9 mouse cellular contexts compared by ENCODE assay signal in the genomic region with DNA sequence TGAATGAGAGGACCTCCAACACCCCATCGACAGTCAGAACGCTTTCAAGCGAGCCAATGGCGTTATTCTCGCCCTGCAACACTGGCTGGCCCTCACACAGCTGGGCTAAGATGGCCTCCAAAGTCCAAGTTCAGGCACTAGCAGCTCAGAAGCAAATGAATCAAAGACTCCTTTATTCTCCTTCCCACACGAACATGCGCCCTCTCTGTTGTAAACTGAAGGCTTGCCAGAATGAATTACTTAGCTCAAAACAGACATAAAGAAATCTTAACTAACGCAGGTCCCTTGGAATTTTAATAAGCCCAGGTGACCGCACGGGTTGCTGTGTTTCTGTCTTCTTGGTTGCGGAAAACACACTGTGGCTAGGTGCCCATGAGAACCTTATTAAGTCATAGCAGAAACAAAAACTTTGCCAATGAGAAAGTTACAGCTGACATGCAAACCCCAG. TPM values are rescaled to one million over a fixed set of nuclear protein-coding genes. Genes with fewer than 3 reads are reported as not detected.
DNase-seq lines count a peak whose midpoint lies in the region; ATAC-seq and TF ChIP-seq lines count a peak whose summit lies in the region.
"Had no signal": no experiment of that assay in that cellular context is flagged by ENCODE, and none has a peak within 500 bp of the region (broad histone marks: within the 10 kb centered on the region; RNA-seq: fewer than 3 reads in every experiment).

No protein-coding gene starts in this region.

- no peak for DNase-seq in heart, adult 2 months
- no peak for DNase-seq in heart, adult 8-10 months (ENCODE audit: low spot score)
- peak; percentile 41 for DNase-seq in right cerebral cortex, adult 18-20 months
- no peak for DNase-seq in right cerebral cortex, postnatal 25 days
- DNase-seq in kidney, adult 9 months: no peak
- no peak for DNase-seq in testis, postnatal 14 days (ENCODE audit: low spot score)
- DNase-seq: kidney, postnatal 36 days had no signal

- intact Hi-C loops in heart, adult 2 months (cut with DNase I): loop anchor here (5.0 kb wide), 1 partner anchor 53 kb away; no protein-coding TSS in a partner anchor

- no peak for TF ChIP-seq CTCF in heart, adult 2 months (IDR thresholded peaks at IDR 0.05)
- TF ChIP-seq CTCF in intestine, postnatal 0 days (IDR thresholded peaks at IDR 0.05; ENCODE audit: low read depth): no peak

- ATAC-seq in intestine, postnatal 0 days: no peak
- no peak for ATAC-seq in stomach, embryonic 15.5 days (ENCODE audit: insufficient read depth, low FRiP score, low read depth)

- no peak overlapping the region for H3K9ac ChIP-seq in heart, adult 2 months (ENCODE audit: low read depth, low read length)
- no peak overlapping the region for H3K9ac ChIP-seq in intestine, postnatal 0 days (ENCODE audit: low read depth, low read length)
- H3K9ac ChIP-seq in stomach, embryonic 15.5 days: no peak overlapping the region

- peaks cover 23% of the 10 kb centered on the region for H3K36me3 ChIP-seq in heart, adult 2 months (ENCODE audit: control insufficient read depth, insufficient read depth, low read length)
- H3K36me3 ChIP-seq in intestine, postnatal 0 days (ENCODE audit: control insufficient read depth, insufficient read depth): no peaks in the 10 kb centered on the region; the same call in 1 of the 2 replicates
- no peaks in the 10 kb centered on the region for H3K36me3 ChIP-seq in stomach, embryonic 15.5 days

- no peak for TF ChIP-seq POLR2A in heart, adult 2 months (IDR thresholded peaks at IDR 0.05; ENCODE audit: insufficient read depth, low read depth, low read length)

- WGBS in heart, adult 2 months: 57% methylated on average over 11 of the region's 11 CpGs
- WGBS in intestine, postnatal 0 days: 37% methylated on average over 11 of the region's 11 CpGs
- 67% methylated on average over 11 of the region's 11 CpGs for WGBS in stomach, embryonic 15.5 days

- H3K9me3 ChIP-seq in intestine, postnatal 0 days (ENCODE audit: control insufficient read depth): no peaks in the 10 kb centered on the region
- H3K9me3 ChIP-seq in stomach, embryonic 15.5 days: no peaks in the 10 kb centered on the region

- peaks cover 12% of the 10 kb centered on the region for H3K79me2 ChIP-seq in heart, adult 2 months (replicated peaks; ENCODE audit: control insufficient read depth, insufficient read depth, low read length)

- H3K4me1 ChIP-seq in heart, adult 2 months (ENCODE audit: control insufficient read depth, insufficient read depth, low read length): peaks cover 34% of the 10 kb centered on the region
- H3K4me1 ChIP-seq in intestine, postnatal 0 days (replicated peaks; ENCODE audit: control insufficient read depth, insufficient read depth, low read length): peaks cover 19% of the 10 kb centered on the region
- peaks cover 54% of the 10 kb centered on the region for H3K4me1 ChIP-seq in stomach, embryonic 15.5 days

- no peaks in the 10 kb centered on the region for H3K27me3 ChIP-seq in heart, adult 2 months (ENCODE audit: control insufficient read depth, insufficient read depth, low read length)
- no peaks in the 10 kb centered on the region for H3K27me3 ChIP-seq in intestine, postnatal 0 days (replicated peaks; ENCODE audit: control insufficient read depth, insufficient read depth, low read length)
- no peaks in the 10 kb centered on the region for H3K27me3 ChIP-seq in stomach, embryonic 15.5 days (replicated peaks)

- no peak overlapping the region for H3K4me3 ChIP-seq in heart, adult 2 months
- no peak overlapping the region for H3K4me3 ChIP-seq in intestine, postnatal 0 days (ENCODE audit: low read depth, low read length)
- H3K4me3 ChIP-seq in stomach, embryonic 15.5 days (replicated peaks): no peak overlapping the region

- TF ChIP-seq EP300 in heart, adult 2 months (IDR thresholded peaks at IDR 0.05; ENCODE audit: insufficient read depth, low read depth, low read length): no peak

- peak overlapping the region; percentile 78 for H3K27ac ChIP-seq in heart, adult 2 months
- 0 out of 2 replicates have a peak overlapping the region, but pooled peaks have one; percentile 41 for H3K27ac ChIP-seq in intestine, postnatal 0 days (ENCODE audit: low read depth, low read length)
- peak overlapping the region; percentile 78 for H3K27ac ChIP-seq in stomach, embryonic 15.5 days

- H3K4me2 ChIP-seq in intestine, postnatal 0 days (replicated peaks; ENCODE audit: low read depth): no peak overlapping the region
- H3K4me2 ChIP-seq in stomach, embryonic 15.5 days: no peak overlapping the region; the same call in 1 of the 2 replicates

RNA-seq across cellular contexts. Expression of a gene that starts 10.4 kb away (rescaled TPM):
- 10 to 100 TPM; 38.3 to 40.2 TPM for total RNA-seq in heart, adult 2 months (2021)
- polyA plus RNA-seq in heart, adult 2 months (2012; rRNA removed): 32.6 and 55.3 TPM in 2 replicates
- 10 to 100 TPM; 33.6 to 43.1 (median 40.6) TPM for total RNA-seq in heart, adult 8-10 months (2022)
- 8.9 and 9.1 TPM in 2 replicates for polyA plus RNA-seq in intestine, postnatal 0 days (2015; fragmentation: Nextera tagmentation; extraction: Ambion mirVana)
- polyA plus RNA-seq in stomach, embryonic 15.5 days (2015; fragmentation: Nextera tagmentation; extraction: Ambion mirVana): 15.5 and 16.8 TPM in 2 replicates
